Mouse (Mus musculus) small intestine, adult 2 months (tissue): ENCODE measurements at regions not wholly inside any gene's neighbourhood (a gene's known extent, or its start where the extent isn't known, plus 50 kb on each side); places are given as distances from the start of the nearest gene placed in this dataset.

Source experiments
- CTCF ChIP-seq: fragments of 200-500 bp; IDR thresholded peaks from 2 replicates; pipeline ENCODE4 v1.5.1; 2012; ENCODE audit warnings: low read depth, mild to moderate bottlenecking, control low read depth, inconsistent platforms, low read length, moderate library complexity, mixed read lengths; ENCODE audit not compliant: insufficient replicate concordance, insufficient read length; ENCODE audit errors: extremely low read depth
- POLR2A ChIP-seq: fragments of 200-500 bp; IDR thresholded peaks from 2 replicates; pipeline ENCODE4 v1.6.1; 2012; ENCODE audit warnings: low read depth, mild to moderate bottlenecking, control low read depth, inconsistent platforms, low read length, moderate library complexity

DNA sequence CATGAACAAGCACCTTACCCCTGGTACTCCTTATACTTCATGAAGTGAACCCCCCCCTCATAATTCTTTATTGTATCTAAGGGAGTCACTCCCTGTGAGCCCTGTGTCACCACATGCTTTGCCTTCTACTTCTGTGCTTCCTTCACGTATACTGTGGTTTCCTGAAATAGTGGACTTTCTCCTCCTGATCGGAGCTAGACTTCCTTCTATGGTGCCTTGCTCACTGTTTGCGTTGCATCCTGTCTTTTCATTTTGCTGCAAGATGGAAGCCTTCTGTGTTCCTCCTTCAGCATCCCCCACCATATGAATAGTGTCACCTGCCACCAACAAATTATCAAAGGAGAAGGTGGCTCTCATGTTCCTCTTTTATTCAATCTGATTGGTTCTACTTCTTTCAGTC lies 391.1 kb downstream of the 1190002N15Rik start:
- TF ChIP-seq POLR2A (no peak), CTCF (no peak)
